Mouse (Mus musculus): Measurements from ENCODE around the gene Serinc3. TPM values are rescaled to one million over a fixed set of nuclear protein-coding genes. Genes with fewer than 3 reads are reported as not detected.
A peak's percentile ranks its signal among the peaks of the same experiment; 100 is the strongest.

Gene Serinc3
- polyA plus RNA-seq, 1 experiment = 31.2 TPM

- TF ChIP-seq GATA1 (IDR thresholded peaks at IDR 0.05; ENCODE audit: borderline replicate concordance, low read length) = no peak
- TF ChIP-seq FLI1 (IDR thresholded peaks at IDR 0.05; ENCODE audit: low read length) = no peak
- Histone ChIP-seq H3K4me3 (replicated peaks) (no peak overlapping the region), H3K4me1 (peaks cover 40% of the 10 kb centered on the region)
Measured at GRCm38 (mm10) chr2:163667045-163667444, 22.1 kb upstream of the Serinc3 start.

GRCm38 (mm10) chr2:163663930-163664329 lies 19.0 kb upstream of the Serinc3 start:
- Histone ChIP-seq H3K4me3 (replicated peaks) (peak overlapping the region; percentile 33), H3K27me3 (replicated peaks) (no peaks in the 10 kb centered on the region), H3K36me3 (replicated peaks; ENCODE audit: low read length) (peaks cover 25% of the 10 kb centered on the region), H3K4me1 (peaks cover 66% of the 10 kb centered on the region), H3K9me3 (no peaks in the 10 kb centered on the region)
- TF ChIP-seq GATA1 (IDR thresholded peaks at IDR 0.05; ENCODE audit: borderline replicate concordance, low read length) (no peak), FLI1 (IDR thresholded peaks at IDR 0.05; ENCODE audit: low read length) (no peak)

More at GRCm38 (mm10) chr2:163667045-163667444, 22.1 kb upstream of the Serinc3 start:
- Histone ChIP-seq H3K27me3 (replicated peaks) (no peaks in the 10 kb centered on the region), H3K9me3 (no peaks in the 10 kb centered on the region), H3K36me3 (replicated peaks; ENCODE audit: low read length) (peaks cover 26% of the 10 kb centered on the region)

- H3K9me3 ChIP-seq = no peaks in the 10 kb centered on the region
- peak overlapping the region; percentile 18 for H3K4me3 ChIP-seq (replicated peaks)
- TF ChIP-seq GATA1 (IDR thresholded peaks at IDR 0.05; ENCODE audit: borderline replicate concordance, low read length) = no peak
- TF ChIP-seq FLI1 (IDR thresholded peaks at IDR 0.05; ENCODE audit: low read length) = no peak
- no peaks in the 10 kb centered on the region for H3K27me3 ChIP-seq (replicated peaks)
- peaks cover 25% of the 10 kb centered on the region for H3K36me3 ChIP-seq (replicated peaks; ENCODE audit: low read length)
- peaks cover 65% of the 10 kb centered on the region for H3K4me1 ChIP-seq
Measured at GRCm38 (mm10) chr2:163662698-163663221, 17.8 kb upstream of the Serinc3 start.

- TF ChIP-seq GATA1 (IDR thresholded peaks at IDR 0.05; ENCODE audit: borderline replicate concordance, low read length) = no peak
- TF ChIP-seq FLI1 (IDR thresholded peaks at IDR 0.05; ENCODE audit: low read length) = no peak
- no peaks in the 10 kb centered on the region for H3K9me3 ChIP-seq
- no peaks in the 10 kb centered on the region for H3K27me3 ChIP-seq (replicated peaks)
- peaks cover 25% of the 10 kb centered on the region for H3K36me3 ChIP-seq (replicated peaks; ENCODE audit: low read length)
- H3K4me3 ChIP-seq (replicated peaks) = peak overlapping the region; percentile 47
- H3K4me1 ChIP-seq = peaks cover 65% of the 10 kb centered on the region
Measured at GRCm38 (mm10) chr2:163662076-163662475, 17.1 kb upstream of the Serinc3 start.

DNA sequence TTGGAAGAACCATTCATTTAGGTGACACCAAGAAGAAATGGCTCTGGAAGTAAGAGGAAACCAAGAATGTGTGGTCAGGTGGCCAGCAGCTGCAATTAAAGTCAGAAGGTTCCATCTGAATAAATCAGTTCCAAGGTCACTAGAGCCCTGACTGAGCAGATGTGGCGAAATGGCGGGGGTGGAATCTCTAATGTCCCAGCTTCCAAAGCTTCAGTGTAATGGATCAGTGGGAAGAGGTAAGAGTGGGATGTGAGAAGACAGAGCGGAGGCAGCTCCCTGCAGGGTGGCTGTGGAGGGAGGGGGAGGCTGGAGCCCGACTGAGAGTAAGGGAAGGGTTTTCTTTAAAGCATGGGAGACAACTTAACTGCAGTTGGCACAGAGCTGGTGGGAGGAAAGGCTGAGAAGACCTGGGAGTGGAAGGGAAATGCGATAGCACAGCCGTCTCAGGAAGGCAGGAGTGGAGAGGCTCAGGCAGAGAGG lies 16.5 kb upstream of the Serinc3 start:
- H3K27me3 ChIP-seq (replicated peaks) = no peaks in the 10 kb centered on the region
- peaks cover 65% of the 10 kb centered on the region for H3K4me1 ChIP-seq
- H3K36me3 ChIP-seq (replicated peaks; ENCODE audit: low read length) = peaks cover 22% of the 10 kb centered on the region
- H3K9me3 ChIP-seq = no peaks in the 10 kb centered on the region
- H3K4me3 ChIP-seq (replicated peaks) = no peak overlapping the region
- TF ChIP-seq GATA1 (IDR thresholded peaks at IDR 0.05; ENCODE audit: borderline replicate concordance, low read length) (no peak), FLI1 (IDR thresholded peaks at IDR 0.05; ENCODE audit: low read length) (no peak)

GRCm38 (mm10) chr2:163660103-163660701 lies 15.3 kb upstream of the Serinc3 start:
- Histone ChIP-seq H3K4me3 (replicated peaks) (peak overlapping the region; percentile 74), H3K36me3 (replicated peaks; ENCODE audit: low read length) (peaks cover 12% of the 10 kb centered on the region)
- TF ChIP-seq FLI1 (IDR thresholded peaks at IDR 0.05; ENCODE audit: low read length) (no peak), GATA1 (IDR thresholded peaks at IDR 0.05; ENCODE audit: borderline replicate concordance, low read length) (peak; percentile 52; the same call in 1 of the 3 replicates)

GRCm38 (mm10) chr2:163659431-163659830 lies 14.5 kb upstream of the Serinc3 start:
- peaks cover 64% of the 10 kb centered on the region for H3K4me1 ChIP-seq
- peak overlapping the region; percentile 95 for H3K4me3 ChIP-seq (replicated peaks)
- TF ChIP-seq FLI1 (IDR thresholded peaks at IDR 0.05; ENCODE audit: low read length) (no peak), GATA1 (IDR thresholded peaks at IDR 0.05; ENCODE audit: borderline replicate concordance, low read length) (no peak)

More at GRCm38 (mm10) chr2:163660103-163660701, 15.3 kb upstream of the Serinc3 start:
- Histone ChIP-seq H3K27me3 (replicated peaks) (no peaks in the 10 kb centered on the region), H3K9me3 (no peaks in the 10 kb centered on the region), H3K4me1 (peaks cover 65% of the 10 kb centered on the region)

DNA sequence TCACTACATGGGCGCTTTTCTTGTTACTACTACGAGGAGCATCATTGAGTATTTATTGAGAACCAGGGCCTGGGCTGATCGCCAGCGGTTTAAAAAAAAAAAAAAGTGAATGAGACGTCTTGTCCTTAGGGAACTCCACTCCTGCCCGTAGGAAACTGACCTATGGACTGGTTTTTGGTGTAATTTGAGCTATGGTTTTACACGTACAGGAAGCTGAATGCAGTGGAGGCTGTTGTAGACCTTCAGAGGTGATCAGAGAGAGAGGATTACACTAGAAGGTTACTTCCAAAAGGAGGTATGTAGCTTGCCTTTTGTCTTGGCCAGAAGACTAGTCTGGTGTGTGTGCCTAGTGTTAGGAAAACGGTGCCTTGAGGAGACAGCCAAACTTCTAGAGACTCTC lies 14.0 kb upstream of the Serinc3 start:
- Histone ChIP-seq H3K4me1 (peaks cover 59% of the 10 kb centered on the region), H3K4me3 (replicated peaks) (peak overlapping the region; percentile 95), H3K9me3 (no peaks in the 10 kb centered on the region), H3K36me3 (replicated peaks; ENCODE audit: low read length) (peaks cover 5% of the 10 kb centered on the region), H3K27me3 (replicated peaks) (no peaks in the 10 kb centered on the region)
- no peak for TF ChIP-seq FLI1 (IDR thresholded peaks at IDR 0.05; ENCODE audit: low read length)

More at GRCm38 (mm10) chr2:163659431-163659830, 14.5 kb upstream of the Serinc3 start:
- H3K27me3 ChIP-seq (replicated peaks) = no peaks in the 10 kb centered on the region
- peaks cover 9% of the 10 kb centered on the region for H3K36me3 ChIP-seq (replicated peaks; ENCODE audit: low read length)
- no peaks in the 10 kb centered on the region for H3K9me3 ChIP-seq

GRCm38 (mm10) chr2:163657975-163658886 lies 13.3 kb upstream of the Serinc3 start, which contains the start of gene Pkig:
TSS of gene Pkig (plus strand) at chr2:163658386.
- Histone ChIP-seq H3K9me3 (no peaks in the 10 kb centered on the region), H3K36me3 (replicated peaks; ENCODE audit: low read length) (peaks cover 4% of the 10 kb centered on the region), H3K27me3 (replicated peaks) (no peaks in the 10 kb centered on the region), H3K4me1 (peaks cover 55% of the 10 kb centered on the region), H3K4me3 (replicated peaks) (peak within 1 kb of the TSS; percentile 95)
- TF ChIP-seq FLI1 (IDR thresholded peaks at IDR 0.05; ENCODE audit: low read length) (no peak), GATA1 (IDR thresholded peaks at IDR 0.05; ENCODE audit: borderline replicate concordance, low read length) (no peak)

Measured in megakaryocyte, embryonic 14.5 days (primary cell).